Mouse (Mus musculus): ENCODE measurements around the gene Ssbp1.

The Ssbp1 gene

DNA sequence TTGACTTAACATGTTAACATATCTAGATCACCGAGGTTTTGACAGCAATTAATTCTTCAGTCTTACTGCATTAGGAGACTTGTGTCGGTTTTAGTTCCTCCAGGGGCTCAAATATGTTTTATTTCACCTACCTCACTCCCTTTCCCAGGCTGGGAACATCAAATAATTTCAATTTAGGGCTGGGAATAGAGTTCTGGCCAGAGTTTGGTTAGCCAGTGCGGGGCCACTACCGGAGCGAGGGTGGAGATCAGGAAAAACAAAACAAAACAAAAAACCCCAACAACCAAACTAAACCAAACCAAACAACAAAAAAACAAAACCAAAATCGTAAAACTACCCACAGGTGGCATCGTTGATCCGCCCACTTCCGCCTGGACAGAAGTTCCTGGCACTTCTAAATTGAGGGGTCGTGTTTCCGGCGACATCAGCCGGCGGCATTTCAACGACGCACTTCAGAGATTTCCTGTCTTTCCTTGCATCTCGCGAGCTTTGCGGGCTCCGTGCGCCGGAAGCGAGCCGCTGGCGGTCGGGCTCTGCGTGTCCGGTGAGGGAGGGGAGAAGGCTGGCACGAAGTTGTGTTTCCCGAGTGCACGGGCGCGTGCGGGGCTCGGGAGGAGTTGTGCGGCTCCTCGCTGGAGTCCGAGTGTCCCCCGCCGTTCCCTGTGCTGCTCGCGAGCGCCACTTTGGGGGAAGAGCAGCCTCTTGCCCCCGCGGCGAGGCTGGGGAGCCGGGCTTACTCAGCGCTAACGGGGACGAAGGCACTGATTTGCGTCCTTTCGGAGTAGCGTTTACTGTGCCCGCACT is at the start of gene Ssbp1:
Gene Ssbp1 (plus strand): TSS at position 437 of the 804 bp plus-strand sequence.
- in situ Hi-C loops (cut with MboI, MseI), result loop anchor here (5.0 to 25.0 kb wide), 2 partner anchors 144 to 1091 kb away; partner anchors contain the start of gene Agk

- in situ Hi-C loops (cut with MboI, MseI), result no loop called here
Measured at GRCm38 (mm10) chr6:40423013-40423412, 48.1 kb upstream of the Ssbp1 start.

DNA sequence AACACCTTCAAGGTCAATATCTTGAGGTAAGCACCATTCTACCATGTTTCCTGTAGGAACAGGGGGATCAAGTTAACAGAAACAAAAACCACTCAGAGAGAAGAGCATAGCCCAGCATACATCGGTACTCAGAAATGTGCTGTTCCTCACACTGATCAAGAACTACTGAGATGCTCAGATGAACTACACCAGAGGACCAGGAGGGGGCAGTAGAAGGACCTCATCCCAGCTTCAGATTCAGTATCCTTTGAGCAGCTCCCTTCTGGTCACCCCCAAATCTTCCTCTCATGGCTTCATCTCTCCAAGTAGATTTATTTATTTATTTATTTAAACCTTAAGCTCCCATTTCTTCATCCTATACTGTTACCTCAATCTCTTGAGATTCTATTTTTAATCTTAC is 47.4 kb upstream of the Ssbp1 start:
- in situ Hi-C loops (cut with MboI, MseI), result no loop called here

DNA sequence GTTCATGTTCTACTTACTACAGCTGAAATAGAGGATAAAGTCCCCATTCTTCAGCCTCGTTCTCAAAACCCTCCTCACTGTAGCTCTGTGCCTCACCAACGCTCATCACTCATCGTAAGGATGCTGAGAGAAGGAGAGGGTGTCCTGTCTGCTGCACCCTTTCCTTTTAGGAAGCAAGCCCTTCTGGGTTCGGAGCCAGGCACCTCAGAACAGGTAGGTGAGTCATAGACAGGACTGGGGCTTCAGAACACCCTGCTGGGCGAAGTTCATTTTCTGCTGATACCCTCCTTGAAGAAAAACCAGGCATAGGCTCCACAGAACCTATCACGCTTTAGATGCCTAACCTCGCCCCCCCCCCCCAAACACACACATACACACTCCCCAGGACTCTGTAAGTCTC is 43.7 kb upstream of the Ssbp1 start:
- in situ Hi-C loops (cut with MboI, MseI), result no loop called here

- in situ Hi-C loops (cut with MboI, MseI), result no loop called here
Measured at GRCm38 (mm10) chr6:40428696-40429095, 42.5 kb upstream of the Ssbp1 start.

GRCm38 (mm10) chr6:40429521-40429931 is 41.6 kb upstream of the Ssbp1 start:
- in situ Hi-C loops (cut with MboI, MseI), result no loop called here

- in situ Hi-C loops (cut with MboI, MseI), result no loop called here
Measured at GRCm38 (mm10) chr6:40430251-40430650, 40.9 kb upstream of the Ssbp1 start.

DNA sequence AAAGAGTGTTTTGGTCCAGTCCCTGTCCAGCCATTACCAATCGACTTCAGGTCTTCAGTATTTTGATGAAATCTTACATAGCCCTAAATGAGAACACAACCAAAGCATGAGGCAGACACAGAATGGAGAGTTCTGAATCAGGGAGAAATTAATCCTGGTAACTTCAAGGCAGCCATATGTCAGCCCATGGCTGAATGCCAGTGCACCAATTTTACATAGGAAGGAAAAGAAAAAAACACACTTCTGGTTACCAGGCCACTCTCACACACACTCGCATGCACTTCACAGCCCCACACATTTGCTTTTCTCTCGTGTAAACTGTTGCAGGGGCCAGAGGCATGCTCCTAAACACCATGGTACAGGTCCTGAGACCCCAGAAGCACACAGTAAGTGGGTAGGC is 40.3 kb upstream of the Ssbp1 start:
- in situ Hi-C loops (cut with MboI, MseI), result no loop called here

DNA sequence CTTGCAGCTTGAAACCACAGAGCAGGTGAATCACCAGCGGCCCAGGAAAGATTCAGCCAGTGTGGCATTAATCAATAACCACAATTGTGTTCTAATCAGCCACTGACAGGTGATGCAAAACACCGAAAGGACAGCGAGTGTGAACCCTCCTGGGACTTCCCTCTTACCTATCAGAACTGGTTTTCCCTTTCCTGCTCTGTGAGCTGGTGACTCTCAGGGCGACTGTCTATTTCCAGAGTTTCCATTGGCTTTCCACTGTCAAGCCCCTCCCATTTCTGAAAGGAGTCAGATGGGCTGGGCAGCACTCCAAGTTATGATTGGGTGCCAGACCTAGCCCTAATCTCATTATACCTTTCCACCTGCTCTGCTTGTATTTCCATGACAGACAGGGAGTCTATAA is 39.8 kb upstream of the Ssbp1 start:
- in situ Hi-C loops (cut with MboI, MseI), result no loop called here

DNA sequence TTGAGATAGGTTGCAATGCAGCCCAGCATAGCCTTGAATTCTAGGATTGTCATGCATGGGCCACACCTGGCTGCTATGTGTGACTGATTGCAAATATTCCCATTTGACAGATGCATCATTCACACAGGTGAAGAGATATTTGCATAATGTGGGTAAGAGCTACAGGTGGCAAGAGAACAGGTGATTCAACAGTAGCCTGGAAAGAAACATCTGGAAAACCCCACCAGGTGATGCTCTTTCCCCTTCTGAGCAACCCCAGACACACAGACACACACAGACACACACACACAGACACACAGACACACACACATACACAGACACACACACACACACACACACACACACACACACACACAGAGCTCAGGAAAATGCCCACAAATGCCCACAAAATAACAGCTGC is 39.3 kb upstream of the Ssbp1 start:
- in situ Hi-C loops (cut with MboI, MseI), result no loop called here

GRCm38 (mm10) chr6:40432346-40433275 is 38.5 kb upstream of the Ssbp1 start:
- in situ Hi-C loops (cut with MboI, MseI), result no loop called here

DNA sequence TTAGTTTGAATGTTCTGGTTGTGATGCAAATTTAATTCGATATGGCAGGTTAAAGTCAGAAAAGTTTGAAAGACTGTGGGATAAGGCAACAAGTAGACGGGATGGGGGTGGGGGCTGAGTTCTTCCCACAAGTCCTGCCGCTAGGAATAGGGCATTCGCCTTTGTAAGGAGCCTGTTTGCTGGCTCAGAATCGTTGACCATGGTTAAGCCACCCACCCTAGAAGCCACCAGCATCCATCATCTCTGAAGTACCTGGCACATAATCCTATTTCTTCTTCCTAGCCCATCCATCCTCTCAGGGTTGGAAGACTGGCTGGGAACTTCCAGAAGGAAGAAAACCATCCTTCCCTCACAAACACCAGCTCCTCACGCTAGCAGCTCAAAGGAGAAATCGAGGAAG is 36.5 kb upstream of the Ssbp1 start:
- in situ Hi-C loops (cut with MboI, MseI), result no loop called here

DNA sequence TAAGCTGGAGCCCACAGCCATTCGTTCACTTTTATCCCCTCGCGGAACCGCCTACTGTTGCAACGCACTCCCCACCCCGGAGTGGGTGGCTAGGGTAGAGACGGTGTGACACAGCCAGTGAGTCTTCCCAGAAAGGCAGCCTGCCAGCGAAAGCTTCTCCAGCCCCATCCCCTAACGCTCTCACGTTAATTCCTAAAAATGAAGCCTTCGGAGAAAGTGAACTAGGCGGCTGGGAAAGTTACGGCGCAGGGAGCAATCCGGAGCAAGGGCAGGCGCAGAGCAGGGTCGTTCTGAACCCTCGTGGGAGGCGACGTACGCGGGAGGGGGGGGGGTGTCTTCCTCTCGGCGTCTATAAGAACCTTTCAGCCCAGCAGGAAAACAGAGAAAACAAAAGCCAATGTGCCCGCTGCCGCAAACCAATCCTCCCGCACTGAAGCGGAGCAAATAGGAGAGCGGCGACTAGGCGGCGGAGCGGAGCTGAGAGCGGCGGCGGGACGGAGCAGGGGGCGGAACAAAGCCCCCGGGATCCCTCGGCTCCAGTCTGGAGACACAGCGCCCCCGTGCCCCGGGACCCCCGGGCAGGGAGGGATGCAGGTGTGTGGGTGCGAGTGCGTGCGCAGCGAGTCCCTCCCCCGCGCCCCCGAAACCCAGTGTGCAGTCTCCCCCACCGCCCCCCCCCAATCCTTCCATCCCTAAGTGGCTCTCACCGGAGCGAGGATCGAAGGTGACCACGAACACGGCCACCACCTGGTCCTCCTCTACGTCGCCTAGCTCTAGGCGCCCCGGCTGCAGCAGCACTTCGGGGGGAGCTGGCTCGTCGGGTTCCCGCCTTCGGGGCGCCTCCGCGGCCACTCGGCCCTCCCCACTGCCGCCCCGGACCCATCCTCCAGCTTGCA is 35.8 kb upstream of the Ssbp1 start:
- in situ Hi-C loops (cut with MboI, MseI), result no loop called here

GRCm38 (mm10) chr6:40436047-40436483 is 35.1 kb upstream of the Ssbp1 start, which contains the start of gene E330009J07Rik:
Gene E330009J07Rik, minus strand, starts transcription at chr6:40436135.
- in situ Hi-C loops (cut with MboI, MseI), result no loop called here

GRCm38 (mm10) chr6:40438936-40439335 is 32.2 kb upstream of the Ssbp1 start, which contains the start of gene Wee2:
Gene Wee2, plus strand, starts transcription at chr6:40439088.
- in situ Hi-C loops (cut with MboI, MseI), result no loop called here

DNA sequence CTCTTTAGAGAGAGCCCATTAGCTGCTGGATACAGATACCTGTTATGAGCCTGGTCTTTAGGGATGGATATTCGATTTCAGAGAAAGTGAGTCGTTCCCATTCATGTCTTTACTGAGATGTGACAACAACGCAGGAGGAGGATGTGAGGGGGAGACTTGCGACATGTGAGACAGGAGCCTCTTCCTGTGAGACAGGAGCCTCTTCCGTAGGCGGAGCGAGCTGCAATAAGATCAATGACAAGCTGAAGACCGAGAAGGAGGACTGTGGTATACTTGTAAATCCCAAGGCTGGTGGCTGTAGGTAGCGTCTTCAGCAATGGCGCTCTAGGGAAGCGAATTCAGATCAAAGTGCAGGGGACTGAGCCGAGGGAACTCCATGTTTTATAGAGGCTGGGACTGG is 31.4 kb upstream of the Ssbp1 start:
- in situ Hi-C loops (cut with MboI, MseI), result no loop called here

DNA sequence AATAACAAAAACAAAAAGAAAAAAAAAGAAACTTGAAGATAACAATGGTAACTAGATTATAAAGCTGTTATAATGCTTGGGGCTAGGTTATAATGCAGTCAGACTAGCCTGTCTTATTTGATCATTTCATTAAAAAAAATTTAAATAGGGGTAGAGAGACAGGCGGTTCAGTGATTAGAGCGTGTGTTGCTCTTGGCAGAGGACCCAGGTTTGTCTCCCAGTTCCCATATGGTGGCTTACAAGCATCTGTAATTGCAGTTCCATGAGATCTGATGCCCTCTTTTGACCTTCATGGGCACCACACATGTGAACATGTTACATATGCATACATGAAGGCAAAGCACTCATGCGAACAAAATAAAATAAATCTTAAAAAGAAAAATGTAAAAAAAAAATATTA is 29.9 kb upstream of the Ssbp1 start:
- in situ Hi-C loops (cut with MboI, MseI), result no loop called here

DNA sequence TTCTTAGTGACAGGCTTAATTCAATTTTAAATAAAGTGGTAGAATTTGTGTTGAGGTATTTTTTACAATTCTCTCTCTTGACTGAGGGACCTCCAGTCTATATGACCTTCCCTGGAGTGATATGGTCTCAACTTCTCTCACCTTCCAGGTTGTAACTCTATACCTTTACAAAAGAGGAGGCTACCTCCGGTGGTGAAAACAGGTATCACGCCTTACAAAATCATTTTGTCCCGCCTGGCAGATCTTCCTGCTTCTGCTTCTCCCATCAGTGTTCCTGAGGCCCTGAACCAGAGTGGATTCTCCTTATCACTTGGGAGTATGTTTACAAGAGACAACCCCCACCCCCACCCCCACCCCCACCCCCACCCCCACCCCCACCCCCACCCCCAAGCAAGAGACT is 29.4 kb upstream of the Ssbp1 start:
- in situ Hi-C loops (cut with MboI, MseI), result no loop called here

DNA sequence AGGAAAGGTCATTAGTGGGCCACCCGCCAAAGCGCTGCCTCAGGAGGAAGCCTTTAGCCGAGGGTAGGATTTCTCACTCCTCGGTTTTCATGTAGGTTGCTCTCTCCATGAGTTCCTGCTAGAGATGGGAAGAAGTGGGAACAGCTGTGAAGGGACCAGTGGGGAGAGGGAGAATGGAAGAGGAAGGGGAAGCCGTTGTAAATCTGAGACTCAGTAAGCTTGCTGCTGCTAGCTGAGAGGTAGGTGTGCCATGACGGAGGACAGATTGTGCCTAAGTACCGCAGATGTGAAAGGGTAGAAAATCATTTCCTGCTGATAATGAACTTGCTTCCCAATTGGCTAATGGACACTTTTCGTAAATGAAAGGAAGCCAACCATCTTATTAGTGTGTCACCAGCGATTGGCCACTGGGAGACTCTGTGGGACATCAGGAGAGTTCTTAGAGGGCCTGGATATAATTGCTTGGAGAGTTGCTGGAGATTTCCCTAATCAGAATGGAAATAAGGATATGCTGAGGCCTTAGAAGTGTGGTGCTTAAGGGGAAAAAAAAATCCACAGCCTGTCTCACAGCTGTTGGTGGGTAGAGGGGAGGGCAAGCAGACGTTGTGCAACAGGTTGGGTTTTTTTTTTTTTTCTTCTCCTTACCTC is 27.7 kb upstream of the Ssbp1 start:
- in situ Hi-C loops (cut with MboI, MseI), result no loop called here

- in situ Hi-C loops (cut with MboI, MseI), result no loop called here
Measured at GRCm38 (mm10) chr6:40448626-40449025, 22.5 kb upstream of the Ssbp1 start.
